Mouse (Mus musculus) mature B cell (primary cell): ENCODE results near the gene Erc2.

Experiments
- in situ Hi-C: fragments of 300-500 bp; cut with MboI; formaldehyde crosslinking; loops from 2 replicates; pipeline ENCODE4 v1.14.3; 2019

Gene Erc2

DNA sequence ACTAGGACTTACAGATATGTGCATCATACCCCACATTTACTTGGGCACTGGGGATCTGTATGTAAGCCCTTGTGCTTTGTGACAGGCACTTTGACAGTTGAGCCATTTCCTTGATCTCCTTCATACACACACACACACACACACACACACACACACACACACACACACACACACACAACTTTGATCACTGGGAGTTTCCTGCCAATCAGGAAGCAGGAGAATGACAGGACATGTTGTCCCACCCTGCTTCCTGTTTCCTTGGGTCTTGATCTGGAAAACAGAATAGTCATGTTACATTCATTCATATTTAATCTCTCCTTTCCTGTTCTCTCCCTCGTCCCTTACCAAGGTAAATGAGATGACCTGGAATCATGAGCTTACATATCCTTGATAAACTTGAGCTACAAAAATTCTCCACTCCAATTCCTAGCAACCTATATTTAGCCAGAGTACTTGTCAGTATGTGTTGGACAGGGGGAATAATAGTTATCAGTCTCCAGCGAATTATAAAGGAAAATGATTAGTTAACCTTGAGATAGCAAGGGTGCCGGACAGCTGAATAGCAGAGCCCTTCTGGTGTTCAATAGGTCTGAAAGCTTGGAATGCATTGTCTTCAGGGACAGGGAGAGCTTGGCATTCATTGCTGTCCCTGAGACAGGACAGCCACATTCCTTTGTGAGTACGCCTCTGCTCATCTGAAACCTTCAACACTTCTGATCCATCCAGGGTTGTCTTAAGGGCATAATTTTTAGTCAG is 559.0 kb downstream of the Erc2 start:
- in situ Hi-C loops, result no loop called here

DNA sequence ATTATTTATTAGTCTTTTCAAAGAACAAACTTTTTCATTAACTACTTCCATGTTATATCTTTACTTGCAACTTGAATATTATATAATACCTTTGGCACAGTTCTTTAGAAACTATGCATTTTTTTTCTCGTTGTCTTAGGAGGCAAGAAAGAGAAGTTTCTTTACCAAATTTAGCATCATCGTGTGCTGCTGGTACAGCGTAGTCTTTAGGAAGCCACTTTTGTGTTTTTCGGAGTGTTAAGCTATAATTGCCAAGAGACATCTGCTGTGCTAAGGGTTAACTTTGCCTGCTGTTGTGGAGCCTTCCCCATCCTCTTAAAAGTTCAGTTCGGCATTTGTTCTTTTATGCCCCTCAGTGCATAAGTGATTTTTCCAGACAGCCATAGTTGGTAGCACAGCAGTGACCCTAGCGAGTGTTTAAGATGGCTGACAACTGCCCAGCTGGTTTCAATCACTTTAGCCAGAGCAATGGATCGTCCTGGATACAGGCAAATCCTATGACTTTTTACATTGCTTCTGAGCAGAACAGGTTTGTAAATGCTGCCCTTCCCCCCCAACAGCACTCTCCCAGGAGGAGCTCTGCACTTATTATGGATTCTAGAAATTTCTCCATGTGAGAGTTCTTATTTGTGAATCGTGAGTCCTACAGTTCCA is 570.6 kb downstream of the Erc2 start:
- in situ Hi-C loops, result no loop called here

DNA sequence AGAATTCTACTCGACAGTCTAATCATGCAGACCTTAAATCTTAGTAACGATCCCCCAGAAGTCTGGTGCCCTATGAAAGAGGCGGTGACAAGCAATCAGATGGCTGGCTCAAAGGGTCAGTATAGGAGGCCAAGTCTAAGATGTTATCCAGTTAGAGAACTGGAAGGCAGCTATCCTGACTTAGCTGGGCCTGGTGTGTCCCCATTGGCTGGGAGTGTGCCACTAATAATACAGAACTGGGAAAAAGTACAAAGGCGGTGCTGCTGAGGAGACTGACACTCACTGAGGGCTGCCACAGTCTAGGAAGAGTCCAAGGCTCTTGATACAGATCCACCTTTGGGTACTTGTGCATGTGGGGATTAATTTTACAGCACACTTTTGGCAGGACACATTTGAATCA is 581.6 kb downstream of the Erc2 start:
- in situ Hi-C loops, result no loop called here

DNA sequence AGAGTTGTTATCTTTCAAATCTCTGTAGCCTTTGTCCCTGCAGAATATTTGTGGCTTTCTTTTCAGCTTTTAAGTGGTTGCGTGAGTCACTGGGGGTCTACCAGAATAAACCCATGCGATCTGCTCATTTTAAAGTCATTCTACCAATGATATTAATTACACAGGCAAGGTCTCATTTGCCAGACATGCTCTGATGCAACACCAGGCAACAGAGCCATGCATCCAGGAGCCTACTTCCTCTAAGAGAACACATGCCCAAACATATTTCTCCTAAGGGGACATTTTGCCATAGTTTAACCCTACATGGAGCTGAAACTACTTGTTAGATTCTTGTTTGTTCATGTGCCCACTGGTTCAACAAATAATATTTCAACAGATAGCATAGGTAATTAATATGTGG is 584.1 kb downstream of the Erc2 start:
- in situ Hi-C loops, result no loop called here

DNA sequence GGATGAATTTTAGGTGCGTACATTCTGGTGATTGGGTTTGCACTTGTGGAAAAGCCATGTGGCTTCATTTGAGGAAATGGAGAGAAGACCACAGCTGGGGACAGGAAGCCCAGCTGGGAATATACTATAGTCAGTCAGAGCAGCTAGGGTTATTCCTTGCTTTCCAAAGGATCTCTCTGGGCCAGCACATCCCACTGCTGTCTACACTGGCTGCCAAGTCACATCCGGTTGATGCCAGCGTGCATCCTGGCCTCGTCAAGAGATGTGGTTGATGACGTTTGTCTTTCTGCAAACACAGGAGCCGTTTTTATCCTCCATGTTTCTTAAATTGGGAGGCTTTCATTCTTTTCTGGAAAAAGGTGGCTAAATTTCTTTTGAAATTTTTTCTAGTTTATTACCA is 603.3 kb downstream of the Erc2 start:
- in situ Hi-C loops, result no loop called here

DNA sequence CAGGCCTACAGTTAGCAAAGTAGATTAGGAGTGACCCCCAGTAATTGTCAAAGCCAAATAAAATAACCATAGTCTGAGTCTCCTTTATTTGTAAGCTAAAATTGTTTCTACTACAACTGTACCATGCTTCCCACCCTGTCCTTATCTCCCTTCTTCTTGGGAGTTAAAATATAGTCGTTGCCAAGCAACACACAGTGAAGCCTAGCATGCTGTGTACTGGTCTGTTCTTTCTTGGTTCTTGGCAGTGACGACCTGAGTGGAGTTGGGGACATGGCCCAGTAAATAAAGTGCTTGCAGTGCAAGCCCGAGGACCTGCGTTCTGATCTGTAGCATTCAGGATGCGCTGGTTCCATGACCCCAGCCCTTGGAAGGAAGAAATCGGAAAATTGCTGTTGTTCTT is 608.3 kb downstream of the Erc2 start:
- in situ Hi-C loops, result no loop called here

DNA sequence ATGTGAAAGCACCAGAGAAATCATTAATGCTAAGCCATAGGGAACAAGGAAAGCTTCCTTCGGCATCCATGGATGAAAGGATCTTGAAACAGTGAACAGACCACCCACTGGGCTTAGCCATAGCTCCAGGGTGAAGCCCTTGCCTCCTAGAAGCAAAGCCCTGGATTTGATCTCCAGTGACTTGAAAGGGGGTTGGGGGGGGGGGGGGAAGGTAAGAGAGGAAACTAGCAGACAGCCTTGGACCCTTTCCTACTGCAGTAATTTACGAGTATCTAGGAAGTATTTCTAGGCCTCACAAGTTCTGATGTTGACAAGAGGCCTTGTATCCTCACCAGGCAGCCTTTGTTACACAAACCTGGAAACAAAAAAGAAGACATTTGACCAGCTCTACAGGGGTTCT is 609.0 kb downstream of the Erc2 start:
- in situ Hi-C loops, result no loop called here

DNA sequence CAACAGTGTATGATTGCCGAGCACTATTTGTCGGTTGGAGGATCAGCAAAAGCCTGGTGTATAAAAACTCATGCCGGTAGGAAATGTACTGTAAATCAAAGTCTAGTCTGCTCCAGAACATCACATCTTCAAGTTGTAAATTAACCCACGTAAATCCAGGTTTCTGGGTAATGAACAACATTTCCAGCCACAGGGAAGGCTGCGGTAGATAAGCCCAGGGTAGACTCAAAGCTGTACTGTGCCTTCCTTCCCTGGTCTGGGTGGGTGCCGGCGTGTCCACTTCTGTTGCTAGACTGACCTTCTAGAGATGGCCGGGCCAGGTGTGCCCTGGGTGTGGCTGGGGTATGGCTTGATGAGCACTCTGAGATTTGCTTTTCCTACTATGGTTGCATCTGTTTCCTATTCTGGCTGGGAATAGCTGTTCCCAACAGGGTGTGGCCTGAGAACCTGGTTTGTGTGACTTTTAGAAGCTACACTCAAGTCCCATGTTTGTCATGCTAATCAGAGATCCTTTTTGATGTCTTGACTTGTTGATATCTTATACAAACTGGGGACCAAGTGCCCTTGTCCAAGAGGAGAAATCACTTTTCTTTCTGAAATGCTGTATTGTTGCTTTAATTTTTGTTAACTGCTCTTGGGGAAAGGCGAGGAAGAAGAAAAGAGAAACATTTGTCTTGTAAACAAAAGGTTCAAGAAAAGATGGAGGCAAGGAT is 616.3 kb downstream of the Erc2 start:
- in situ Hi-C loops, result no loop called here

DNA sequence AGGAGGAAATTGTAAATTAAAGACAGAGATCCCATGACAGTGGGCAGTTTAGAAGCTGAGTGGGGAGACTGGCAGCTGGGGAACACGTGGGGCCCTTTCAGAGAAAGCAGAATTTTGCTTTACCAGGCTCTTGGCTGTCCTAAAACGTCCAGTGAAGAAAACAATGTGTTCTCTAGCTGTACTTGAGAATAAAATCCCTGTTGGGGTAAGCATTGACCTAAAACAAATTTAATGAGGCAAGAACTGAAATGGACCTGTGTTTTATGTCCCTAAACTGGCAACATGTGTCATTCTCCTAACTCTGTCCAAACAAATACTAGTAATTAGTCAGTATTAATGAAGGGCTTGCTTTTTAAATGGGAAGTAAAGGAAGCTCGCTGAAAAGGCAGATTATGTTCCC is 617.9 kb downstream of the Erc2 start:
- in situ Hi-C loops, result no loop called here

DNA sequence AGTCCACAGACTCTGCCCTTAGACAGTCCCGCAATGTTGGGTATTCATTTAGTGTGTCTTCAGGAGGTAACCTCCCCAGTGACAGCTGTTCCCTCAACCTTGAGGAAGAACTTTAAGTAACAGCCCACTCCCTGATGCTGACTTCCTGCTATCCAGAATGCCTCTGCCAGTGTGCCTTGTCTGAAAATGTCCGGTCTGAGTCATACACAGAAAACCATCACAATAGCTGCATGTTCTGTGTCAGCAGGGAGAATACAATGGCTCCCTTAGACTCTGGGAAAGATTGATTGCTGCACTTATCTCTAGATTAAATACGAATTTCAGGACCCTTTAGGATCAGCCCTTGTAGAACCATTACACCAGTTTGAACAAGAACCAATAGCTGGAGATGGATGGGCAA is 620.5 kb downstream of the Erc2 start:
- in situ Hi-C loops, result no loop called here

DNA sequence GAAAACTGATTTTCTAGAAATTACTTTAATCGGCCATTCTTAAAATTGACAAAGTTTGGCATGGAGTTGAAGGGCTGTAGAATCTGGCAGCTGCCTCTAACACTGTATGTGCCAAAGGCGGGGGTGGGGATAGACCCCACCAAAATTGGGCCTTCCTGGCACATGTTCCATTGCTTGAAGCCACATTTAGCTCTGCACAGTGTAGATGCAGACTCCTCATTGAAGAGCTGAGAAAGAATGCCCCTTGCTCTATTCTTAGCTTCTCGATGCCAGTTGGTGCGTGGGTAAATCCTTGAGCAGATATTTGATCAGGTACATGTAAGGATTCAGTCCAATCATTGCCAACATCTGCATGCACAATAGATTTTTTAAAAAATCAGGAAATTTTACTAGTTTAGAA is 621.2 kb downstream of the Erc2 start:
- in situ Hi-C loops, result no loop called here

DNA sequence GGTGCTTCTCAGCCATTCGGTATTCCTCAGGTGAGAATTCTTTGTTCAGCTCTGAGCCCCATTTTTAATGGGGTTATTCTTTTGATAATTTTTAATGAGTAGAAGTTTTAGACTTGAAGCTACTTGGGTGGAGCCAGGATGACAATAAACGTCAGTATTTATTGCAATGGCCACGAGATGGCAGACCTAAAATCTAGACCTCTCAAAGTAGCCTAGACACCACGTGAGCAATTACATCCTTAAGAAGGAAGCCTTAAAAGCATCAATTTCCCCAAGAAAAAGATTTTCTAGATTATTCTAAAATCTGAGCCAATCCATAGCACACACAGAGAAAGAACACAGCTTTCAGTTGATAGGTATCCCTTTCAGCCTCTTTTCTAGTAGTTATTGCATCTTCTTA is 640.5 kb downstream of the Erc2 start:
- in situ Hi-C loops, result no loop called here

DNA sequence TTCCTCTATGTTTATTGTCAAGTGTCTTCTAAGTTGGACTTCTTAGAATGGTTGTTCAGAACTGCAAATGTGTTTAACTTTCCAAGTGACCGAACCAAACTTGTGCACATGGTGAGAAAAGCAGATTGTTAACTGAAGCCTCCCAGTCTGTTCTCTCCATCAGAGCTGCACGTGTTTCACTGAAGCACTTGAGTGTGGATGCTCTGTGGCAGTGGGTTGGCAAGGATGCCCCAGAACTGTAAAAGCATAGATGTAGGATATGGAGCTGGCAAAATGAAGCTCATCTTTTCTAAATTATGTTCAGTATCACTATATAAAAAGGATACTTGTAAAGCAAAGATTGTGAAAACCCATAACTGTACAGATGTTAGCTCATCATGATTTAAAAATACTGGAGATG is 645.1 kb downstream of the Erc2 start:
- in situ Hi-C loops, result no loop called here

DNA sequence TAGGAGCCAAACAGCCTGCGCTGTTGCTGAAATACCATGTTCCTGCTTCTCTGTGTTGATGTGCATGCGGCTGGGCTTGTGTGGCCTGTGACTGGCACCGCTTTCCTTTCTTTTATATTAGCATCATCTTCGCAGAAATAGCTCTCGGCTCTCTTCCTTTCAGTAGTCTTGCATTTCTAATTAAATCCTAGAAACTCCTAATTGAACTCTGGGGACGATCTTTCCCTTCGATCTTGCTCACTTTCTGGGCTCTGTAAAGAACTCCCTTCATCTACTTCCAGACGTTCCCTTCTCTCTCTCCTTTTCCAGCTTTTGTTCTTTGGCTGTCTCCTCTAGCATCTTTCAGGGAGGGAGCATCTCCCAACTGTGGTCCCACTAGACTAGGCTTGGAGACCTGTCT is 649.6 kb downstream of the Erc2 start:
- in situ Hi-C loops, result no loop called here

DNA sequence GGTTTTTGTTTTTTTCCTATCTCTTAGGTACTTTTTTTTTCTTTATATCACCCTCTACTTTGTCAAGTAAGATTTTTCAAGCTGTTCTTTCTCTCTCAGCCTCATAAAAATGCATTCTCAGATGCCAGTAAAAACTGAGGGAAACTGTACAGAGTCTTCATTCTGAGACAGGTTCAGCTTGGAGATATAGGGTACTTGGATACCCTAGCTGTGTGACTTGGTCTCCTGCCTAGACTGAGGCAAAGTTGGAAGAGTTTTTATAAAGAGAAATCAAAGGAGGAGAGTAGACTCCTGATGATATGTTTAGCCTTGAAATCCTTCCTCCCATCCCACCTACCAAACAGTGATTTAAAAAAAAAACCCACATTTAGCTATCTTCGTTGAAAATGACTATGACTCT is 651.4 kb downstream of the Erc2 start:
- in situ Hi-C loops, result no loop called here

DNA sequence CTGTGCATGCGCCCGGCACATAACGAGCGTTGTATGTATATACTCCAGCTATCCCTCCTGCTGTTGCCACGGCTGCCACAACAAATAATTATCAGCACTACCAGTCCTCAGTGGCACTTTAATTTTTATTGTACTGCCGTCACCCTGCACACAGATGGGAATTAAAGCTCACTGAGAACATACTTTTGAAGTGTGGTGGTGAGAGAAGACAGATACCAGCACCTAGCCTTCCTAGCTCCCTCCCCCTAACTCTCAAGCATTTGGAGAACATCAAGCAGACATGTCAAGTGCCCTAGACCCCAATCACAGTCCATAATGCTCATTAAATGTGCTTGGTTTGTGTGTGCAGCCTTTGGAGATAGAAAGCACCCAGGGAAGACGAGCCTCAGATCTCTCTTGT is 652.6 kb downstream of the Erc2 start:
- in situ Hi-C loops, result no loop called here

DNA sequence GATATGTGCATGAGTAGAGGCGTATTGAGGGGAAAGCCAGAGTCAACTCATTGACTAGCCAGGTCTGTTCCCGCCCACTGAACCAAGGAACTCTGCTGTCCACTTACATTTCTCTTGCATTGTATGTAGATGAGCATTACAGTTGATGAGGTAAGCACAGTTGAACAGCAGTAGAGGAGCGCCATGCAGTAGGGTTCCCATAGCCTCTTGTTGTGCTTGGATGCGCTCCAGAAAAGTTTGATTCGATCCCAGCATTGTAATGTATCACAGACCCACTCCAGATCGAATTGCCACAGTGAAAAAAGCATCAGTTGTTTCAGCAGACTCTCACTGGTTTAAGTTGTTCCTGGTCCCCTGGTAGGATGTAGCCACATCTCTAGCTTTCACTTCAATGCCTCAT is 656.7 kb downstream of the Erc2 start:
- in situ Hi-C loops, result no loop called here

DNA sequence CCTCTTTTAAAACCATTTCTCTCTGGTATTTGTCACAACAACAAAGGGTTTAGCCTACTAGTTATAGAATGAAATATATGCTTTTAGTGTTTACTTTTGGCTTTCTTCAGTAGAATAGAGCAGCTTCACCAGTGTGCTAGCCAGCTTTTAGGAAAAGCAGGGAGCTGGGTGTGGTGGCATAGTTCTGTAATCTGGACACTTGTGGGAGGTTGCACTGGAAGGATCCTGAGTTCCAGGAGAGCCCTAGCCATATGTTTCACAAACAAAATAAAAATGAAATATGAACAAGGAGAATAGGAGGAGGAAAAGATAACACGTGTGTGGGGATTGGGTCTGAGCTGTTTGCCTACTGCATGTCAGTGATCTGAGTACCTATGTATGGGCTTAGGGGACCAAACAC is 658.1 kb downstream of the Erc2 start:
- in situ Hi-C loops, result no loop called here

DNA sequence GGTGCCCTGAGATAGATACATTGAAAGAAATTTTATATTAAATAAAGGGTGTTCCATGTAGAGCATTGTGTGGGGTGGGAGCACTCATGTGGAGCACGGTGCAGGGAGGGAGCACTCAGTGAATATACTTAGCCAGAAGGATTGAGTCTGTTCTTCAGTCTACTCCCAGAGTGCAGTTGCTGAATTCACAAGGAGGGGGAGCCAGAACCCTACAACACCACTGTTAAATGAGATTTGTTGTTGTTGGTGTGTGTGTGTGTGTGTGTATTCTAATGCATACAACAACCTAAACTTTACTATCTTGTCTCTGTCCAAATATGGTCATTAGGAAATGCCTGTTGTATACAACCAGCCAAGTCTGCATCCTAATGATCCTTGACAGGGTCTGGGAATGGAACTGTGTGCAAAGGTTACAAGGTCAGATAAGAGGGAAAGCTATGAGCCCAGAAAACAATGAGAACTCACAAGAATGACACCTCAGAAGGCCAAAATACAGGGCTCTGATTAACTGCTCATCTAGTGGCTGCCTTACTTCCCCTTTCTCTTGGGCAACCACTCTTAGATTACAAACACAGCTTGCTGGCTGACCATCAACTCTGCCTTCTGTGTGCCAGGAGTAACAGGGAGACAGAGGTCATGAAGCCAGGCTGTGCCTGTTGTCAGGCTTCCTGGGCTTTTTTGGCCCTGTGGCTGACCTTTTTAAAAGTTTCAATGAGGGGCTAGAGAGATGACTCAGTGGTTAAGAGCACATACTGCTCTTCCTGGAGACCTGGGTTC is 661.3 kb downstream of the Erc2 start:
- in situ Hi-C loops, result no loop called here

DNA sequence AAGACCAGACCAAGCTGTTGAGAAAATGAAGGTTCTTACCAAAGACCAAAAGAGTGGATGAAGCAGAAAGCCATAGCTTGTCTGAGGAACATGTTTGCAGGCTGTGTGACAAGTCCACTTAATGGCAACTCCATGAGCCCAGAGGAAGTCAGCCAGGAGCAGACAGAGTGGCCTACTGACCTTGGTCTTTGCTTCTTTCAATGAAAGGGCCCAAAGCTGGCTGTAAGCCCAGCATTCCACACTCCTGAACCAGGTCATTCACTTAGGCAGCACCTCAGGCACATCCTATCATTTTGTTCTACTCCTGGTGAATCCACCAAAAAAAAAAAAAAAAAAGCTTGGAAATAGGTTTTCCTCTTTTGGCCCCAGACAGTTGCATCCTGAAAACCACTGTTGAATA is 664.3 kb downstream of the Erc2 start:
- in situ Hi-C loops, result no loop called here

DNA sequence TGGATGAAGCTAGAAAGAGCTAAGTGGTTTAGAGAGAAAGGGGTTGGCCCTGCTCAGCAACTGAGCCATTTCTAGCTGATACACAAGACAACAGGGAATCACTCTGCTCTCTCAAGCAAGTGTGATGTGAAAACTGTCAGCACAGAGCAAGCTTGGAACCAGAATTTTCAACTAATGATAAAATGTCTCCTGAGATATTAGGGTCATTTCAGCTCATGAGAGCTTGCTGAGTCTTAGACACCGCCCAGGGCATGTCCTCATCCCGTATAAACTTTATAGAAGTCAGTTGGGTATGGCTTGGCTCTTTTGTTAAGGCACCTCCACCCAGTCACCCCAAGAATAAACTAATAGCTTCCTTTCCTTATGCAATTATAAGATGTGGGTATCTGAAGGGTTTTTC is 666.0 kb downstream of the Erc2 start:
- in situ Hi-C loops, result no loop called here

DNA sequence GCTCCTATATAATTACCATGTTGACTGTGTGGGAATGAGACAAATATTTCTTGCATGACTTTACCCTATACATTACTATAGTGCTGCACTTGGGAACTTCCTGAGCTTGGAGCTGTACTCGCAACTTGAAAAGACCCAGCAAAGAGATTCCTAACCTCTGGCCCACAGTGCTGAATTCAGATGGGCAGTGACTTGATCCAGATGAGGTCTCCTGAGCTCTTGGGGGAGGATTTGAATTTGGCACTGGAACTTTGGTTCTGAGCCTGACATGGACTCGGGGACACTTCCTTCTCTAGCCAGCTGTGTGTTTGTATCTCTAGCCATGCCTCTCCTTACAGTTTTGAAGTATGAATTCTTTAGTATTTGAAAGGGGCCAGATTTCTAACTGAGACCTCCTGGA is 666.7 kb downstream of the Erc2 start:
- in situ Hi-C loops, result no loop called here

DNA sequence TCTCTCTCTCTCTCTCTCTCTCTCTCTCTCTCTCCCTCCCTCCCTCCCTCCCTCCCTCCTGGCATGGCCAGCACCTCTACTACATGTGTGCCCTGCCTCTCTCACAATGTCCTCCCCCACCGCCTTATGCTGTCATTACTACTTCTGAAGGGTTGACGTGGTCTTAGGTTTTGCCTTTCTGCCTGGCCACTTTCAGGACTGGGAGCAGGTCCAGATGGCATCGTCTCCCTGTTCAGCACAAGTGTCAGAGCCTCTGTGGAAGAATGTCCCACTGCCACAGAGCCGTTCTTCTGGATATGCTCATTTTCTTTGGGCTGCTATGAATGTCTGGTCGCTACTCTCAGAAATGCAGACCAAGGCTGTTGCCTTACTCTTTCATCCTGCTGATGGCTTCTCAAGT is 671.7 kb downstream of the Erc2 start:
- in situ Hi-C loops, result no loop called here
